Mouse (Mus musculus) lung, postnatal 0 days (tissue): Measurements from ENCODE around the gene Herpud2.

Source experiments
- CTCF ChIP-seq: IDR thresholded peaks from 2 replicates; pipeline ENCODE4 v1.5.1; 2016; ENCODE audit warnings: antibody characterized with exemption, mild to moderate bottlenecking
- EP300 ChIP-seq: IDR thresholded peaks from 2 replicates; pipeline ENCODE4 v1.6.1; 2016; ENCODE audit warnings: antibody characterized with exemption, mild to moderate bottlenecking, control low read depth

- TF ChIP-seq CTCF (no peak), EP300 (no peak)
Measured at GRCm38 (mm10) chr9:25150791-25151610, 619 bp downstream of the Herpud2 start.
